Mouse (Mus musculus) c-Kit-positive CD71-negative TER-119-negative erythroid progenitor cells, embryonic 14.5 days (primary cell): ENCODE measurements around the gene Hoxa9.

Experiments used
- DNase-seq: peaks from one replicate; pipeline ENCODE4 v3.0.0-alpha.2; 2013; ENCODE audit warnings: low read depth

Hoxa9 gene

GRCm38 (mm10) chr6:52216691-52217458, 14.0 kb downstream of the Hoxa9 start:
- DNase-seq, result no peak

- DNase-seq, result no peak
These were observed 14.9 kb downstream of the Hoxa9 start for GRCm38 (mm10) chr6:52215771-52216535.

GRCm38 (mm10) chr6:52215070-52215469, 15.8 kb downstream of the Hoxa9 start:
- no peak for DNase-seq

GRCm38 (mm10) chr6:52214271-52214670, 16.6 kb downstream of the Hoxa9 start:
- no peak for DNase-seq

- DNase-seq, result no peak
These were observed 17.5 kb downstream of the Hoxa9 start, which contains the start of the genes Hoxa3 and Gm28308 for GRCm38 (mm10) chr6:52213119-52213986. Gene Hoxa3 (minus strand): TSS chr6:52213336. Gene Gm28308 (minus strand): TSS chr6:52213339.

- DNase-seq, result no peak
These were observed 18.3 kb downstream of the Hoxa9 start for GRCm38 (mm10) chr6:52212556-52213118.

- DNase-seq, result no peak
These were observed 18.9 kb downstream of the Hoxa9 start for GRCm38 (mm10) chr6:52211961-52212360.

- DNase-seq, result no peak
These were observed 19.5 kb downstream of the Hoxa9 start for GRCm38 (mm10) chr6:52211170-52211935.

- DNase-seq, result no peak
These were observed 21.2 kb downstream of the Hoxa9 start for GRCm38 (mm10) chr6:52209685-52210046.

GRCm38 (mm10) chr6:52208868-52209684, 21.8 kb downstream of the Hoxa9 start:
- no peak for DNase-seq

- no peak for DNase-seq
These were observed 22.6 kb downstream of the Hoxa9 start, which contains the start of gene Hoxa6 for GRCm38 (mm10) chr6:52208072-52208867. Gene Hoxa6 (minus strand): TSS chr6:52208722.

GRCm38 (mm10) chr6:52207684-52207976, 23.3 kb downstream of the Hoxa9 start:
- DNase-seq, result no peak

GRCm38 (mm10) chr6:52206882-52207683, 23.8 kb downstream of the Hoxa9 start:
- DNase-seq, result no peak

GRCm38 (mm10) chr6:52205638-52206621, 25.0 kb downstream of the Hoxa9 start:
- no peak for DNase-seq

GRCm38 (mm10) chr6:52205221-52205620, 25.7 kb downstream of the Hoxa9 start:
- DNase-seq, result no peak

GRCm38 (mm10) chr6:52204050-52204752, 26.7 kb downstream of the Hoxa9 start, which contains the start of gene Hoxa5:
Gene Hoxa5 (minus strand): TSS chr6:52204587.
- no peak for DNase-seq
